Mouse (Mus musculus) kidney, adult 9 months (tissue): ENCODE measurements around the gene Coro2a.
"Not testable (repeated sequence)": the region's sequence is repeated elsewhere in the genome, so short reads cannot be mapped to it uniquely, and the experiment has no call there.

ENCODE experiments used
- DNase-seq: peaks from one replicate; pipeline ENCODE4 v3.0.0; 2022

Gene Coro2a

DNA sequence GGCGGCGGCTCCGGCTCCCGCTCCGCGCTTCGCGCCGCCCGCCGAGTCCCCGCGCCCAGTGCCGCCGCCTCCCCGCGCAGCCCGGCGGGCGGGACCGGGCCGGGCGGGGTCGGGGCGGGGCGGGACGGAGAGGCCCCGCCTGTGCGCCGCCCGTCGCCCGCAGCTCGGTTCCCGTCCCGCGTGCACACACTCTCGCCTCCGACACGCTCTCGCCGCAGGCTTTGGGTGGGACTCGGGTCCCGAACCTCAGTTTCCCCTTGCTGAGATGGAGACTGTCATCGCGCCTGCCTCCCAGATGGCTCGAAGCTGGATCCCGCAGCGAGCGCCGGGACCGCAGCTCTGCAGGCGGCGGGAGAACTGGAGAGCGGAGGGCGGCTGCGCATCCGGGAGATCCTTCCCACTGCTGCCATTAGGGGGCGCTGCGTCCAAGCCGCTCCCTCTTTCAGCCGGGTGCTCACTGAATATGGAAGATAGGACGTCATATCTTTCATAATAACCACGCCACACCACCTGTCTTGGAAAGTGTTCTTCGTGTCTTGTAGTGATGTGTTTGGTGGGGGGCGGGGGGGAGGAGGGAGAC is at the start of gene Coro2a:
Gene Coro2a (minus strand): TSS at position 359 of the 580 bp plus-strand sequence.
- DNase-seq, result peak; percentile 65

DNA sequence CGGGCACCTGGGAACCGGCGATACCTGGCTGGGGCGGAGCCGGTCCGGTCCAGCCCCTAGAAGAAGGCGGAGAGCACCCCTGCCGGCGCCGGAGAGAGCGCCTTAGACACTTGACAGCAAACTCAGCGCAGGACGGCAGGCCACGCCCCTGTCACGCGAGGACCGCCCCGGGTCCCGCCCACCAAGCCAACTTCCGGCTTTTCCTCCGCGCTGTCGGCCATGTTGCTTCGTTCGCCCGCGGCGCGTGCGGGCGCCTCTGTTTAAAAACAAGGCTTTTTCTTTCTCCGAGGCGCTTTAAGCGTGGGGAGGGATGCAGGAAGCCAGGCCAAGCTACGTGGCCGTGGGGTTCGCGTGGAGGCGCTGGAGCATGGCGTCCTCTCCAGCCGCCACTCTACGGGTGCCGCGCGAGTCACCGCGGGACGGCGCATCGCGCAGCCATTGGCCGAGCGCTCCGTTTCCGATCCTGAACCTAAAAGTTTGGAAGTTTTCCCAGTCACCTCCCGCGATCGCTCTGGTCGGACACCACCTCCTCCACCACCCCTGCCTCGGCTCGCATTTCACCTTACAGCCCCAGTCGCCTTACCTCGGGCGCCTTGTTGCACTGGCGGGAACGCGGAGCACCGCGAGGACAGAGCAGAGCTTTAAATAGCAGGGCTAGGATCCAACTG is 48.2 kb upstream of the Coro2a start, which contains the start of gene Tbc1d2:
Gene Tbc1d2 (minus strand): TSS at position 124 of the 668 bp plus-strand sequence.
- peak; percentile 98 for DNase-seq

DNA sequence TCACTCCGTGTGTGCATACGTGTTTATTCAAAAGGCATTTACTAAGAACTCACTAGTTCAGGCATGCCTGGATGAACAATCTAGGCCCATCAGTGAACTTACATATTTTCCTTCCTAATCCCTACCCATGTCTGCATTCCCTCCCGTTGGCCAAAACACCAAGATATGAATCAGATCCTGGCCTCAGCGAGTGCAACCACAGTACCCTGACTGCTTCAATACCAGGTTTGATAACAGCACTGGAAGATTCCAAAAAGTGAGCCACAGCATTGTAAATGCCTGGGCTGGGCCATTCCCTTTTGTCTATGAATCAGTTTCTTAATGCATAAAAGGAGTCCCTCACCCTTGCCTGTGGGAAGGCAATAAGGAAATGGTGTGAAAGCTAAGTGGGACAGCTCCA is 47.2 kb upstream of the Coro2a start:
- DNase-seq, result no peak

DNA sequence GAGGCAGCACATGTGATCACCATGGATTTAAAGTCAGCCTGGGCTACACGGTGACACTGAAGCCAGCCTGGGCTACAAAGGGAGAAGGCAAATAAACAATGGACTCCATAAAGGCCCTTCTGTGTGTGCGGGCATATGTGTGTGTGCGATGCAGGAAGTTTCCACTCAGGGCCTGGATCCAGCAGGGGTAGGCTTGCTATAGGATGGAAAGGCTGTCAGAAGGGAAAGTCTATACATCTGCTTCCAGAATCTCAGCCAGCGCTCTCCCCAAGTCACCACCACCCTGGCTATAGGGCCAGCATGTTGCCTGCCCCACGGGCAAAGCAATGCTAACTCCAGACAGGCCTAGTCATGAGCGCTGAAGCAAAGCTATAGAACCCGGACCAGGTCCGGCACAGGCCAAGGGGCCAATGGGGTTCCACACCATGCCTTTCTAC is 41.7 kb upstream of the Coro2a start:
- DNase-seq, result no peak

DNA sequence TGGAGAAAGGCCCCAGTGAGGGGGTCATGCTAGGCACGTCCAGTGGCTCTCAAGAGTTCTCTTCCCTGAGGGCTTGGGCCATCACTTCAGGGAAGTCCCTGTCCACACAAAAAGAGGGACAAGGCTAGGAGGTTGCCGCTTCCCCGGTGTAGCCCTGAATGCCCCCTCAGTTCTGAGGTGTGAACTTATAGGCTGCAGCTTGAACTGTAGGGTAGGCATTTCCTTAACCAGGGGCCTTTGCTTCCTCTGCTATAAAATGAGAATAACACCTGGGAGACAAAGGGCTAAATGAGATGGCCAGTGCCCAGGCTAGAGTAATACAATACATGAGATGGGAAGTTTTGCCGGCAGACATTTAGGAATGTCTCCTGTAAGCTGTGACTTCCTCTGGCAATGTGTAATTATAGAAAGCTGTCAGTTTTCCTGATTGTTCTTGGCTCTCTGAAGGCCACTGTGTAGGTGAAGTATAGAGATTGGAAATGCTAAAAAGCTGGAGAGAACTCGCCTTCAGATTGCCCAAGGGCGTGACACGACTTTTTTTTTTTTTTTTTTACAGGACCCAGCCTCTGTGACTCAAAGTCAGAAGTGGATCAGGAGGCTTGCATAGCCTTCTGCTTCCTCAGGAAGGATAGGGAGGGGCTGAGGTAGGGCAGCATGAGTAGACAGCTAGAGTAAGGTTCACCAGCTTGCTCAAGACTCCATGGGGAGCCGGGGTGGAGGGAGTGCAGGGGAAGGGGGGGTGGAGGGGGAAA is 41.1 kb upstream of the Coro2a start:
- DNase-seq, result peak; percentile 33

DNA sequence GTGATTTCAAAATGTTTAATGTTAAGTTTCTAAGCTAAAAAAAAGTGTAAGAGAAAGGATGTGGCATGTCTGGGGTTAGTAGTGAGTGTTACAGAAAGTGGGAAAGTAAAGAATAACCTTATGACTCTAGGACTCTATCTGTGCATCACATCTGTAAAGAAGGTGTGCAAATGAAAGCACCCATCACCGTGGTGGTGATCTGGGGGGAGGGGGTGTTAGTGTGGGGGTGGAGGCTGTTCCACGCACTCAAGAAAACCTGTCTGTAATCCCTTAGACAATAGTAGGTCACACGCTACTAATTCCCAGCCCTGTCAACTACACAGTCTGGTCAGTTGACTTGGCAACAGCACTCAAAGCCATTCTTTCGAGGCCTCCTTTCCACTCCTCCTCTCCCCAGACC is 39.3 kb upstream of the Coro2a start:
- DNase-seq, result no peak

DNA sequence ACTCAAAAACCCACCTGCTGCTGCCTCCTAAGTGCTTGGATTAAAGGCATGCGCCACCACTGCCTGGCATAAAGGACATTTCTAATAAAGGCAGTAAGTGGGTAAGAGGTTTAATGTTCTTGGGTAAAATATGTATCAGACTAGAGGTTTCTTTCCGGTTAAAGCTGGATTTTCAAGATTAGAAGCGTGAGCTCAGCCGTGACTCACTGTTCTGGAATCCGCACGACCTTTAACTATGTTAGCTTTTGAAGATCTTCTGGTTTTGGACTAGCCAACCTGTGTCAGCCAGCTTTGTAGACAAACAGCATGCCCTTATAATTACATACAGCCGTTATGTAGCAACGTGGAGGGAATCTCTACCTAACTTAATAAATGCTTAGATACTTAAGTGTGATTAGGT is 37.9 kb upstream of the Coro2a start:
- DNase-seq, result no peak

DNA sequence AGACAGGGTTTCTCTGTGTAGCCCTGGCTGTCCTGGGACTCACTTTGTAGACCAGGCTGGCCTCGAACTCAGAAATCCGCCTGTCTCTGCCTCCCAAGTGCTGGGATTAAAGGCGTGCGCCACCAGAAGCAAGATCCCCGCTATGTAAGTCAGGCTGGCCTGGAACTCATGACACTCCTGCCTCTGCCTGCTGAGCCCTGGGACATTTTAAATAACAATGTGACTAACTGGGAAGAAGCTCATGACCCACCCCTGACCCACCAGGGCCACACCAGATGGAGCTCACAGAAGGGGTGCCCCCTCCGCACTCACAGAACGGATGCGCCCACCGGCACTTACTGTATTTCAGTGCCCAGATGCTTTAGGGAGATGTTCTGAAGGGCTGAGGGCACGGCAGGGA is 35.2 kb upstream of the Coro2a start:
- DNase-seq, result not testable (repeated sequence)

DNA sequence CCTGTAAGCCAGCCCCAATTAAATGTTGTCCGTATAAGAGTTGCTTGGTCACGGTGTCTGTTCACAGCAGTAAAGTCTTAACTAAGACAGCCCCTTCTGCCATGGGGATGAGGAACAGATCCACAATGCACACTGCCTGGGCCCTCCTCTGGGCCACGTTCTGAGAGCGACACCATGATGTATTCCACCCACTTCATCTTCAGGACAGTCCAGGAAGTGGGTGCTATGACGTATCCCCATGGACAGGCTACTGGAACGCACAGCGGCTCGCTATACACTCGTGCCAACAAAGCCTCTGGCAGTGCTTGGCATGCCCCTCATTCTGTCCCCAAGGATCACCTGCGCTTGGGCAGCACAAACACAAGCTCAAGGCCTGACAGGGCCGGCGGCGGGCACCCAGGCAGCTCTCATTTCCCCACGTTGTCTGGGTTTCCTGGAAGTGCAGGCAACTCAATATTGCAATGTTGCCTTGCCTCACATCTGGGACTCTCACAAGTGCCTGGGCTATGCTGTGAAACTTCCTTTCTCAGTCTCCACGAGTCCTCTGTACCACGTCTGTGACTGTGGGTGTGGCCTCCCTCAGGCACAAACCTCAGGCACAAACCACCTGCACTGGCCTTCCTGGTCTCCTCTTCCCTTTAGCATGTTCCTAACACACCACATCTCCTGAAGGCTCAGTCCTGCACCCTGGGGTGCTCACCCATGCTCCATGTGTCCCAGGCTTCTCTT is 33.9 kb upstream of the Coro2a start:
- DNase-seq, result no peak

DNA sequence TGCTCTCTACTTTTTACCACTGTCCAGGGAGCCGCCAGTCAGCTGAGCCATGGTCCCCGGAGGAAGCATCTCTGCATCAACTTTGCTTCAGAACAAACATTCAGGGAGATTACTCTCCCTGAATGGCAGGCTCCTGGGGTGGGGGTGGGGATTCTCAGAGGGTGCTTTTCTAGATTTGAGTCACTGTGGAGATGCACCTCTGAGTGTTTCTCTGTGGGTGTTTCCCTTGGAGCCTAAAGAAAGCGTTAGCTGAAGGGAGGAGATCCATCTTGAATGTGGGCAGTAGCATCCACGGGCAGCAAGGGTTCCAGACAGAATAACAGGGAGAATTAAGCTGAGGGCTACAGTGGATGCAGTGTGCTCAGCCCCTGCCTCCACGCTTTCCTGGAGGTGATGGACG is 32.9 kb upstream of the Coro2a start:
- DNase-seq, result no peak

DNA sequence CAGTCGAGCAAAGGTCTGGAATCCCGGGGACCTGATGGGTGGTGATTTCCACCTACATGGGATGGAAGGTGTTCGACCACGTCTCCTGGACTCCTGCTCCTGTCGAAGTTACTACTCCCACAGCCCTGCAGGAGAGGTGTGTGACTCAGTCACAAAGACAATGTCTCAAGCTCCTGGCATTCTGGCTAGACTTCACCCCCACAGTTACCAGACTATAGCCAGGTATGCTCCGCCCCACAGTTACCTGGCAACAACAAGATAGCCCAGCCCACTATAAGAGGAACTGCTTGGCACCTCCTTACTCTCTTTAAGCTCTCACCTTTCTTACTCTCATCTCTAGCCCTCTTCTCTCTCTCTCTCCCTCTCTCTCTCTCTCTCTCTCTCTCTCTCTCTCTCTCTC is 31.6 kb upstream of the Coro2a start:
- DNase-seq, result not testable (repeated sequence)

DNA sequence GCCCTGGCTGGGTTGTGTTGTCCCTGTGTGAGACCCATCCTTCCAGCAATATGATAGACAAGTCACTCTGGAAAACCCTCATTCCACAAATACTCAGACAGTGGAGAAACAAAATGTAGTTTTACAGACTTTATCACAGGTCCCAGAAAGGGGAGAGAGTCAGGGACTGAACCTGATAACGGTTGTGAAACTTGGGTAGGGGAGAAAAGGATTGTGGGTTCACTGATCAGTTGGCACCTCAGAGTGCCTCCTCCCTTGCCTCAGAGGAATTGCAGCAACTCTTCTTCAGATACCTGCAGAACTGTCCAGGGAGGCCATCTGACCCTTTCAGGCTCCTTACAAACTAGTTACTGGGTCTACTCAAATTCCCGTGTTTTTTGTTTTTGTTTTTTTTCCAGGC is 30.5 kb upstream of the Coro2a start:
- DNase-seq, result no peak

DNA sequence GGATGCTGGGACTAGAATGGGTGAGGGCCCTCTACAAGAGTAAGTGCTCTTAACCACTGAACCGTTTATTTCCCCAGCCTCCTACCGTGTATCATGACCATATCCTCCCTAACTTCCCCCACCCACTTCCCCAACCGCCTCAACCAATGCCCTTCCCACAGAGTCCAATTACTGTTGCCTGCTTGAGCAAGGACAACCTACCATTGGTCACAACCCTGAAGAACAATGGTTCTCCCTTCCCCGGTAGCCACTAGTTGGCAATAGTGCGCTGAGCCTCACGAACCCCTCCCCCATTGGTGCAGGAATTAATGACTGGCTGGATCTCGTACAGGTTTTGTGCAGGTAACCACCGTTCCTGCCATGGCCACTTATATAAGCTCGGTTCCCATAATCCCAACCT is 28.4 kb upstream of the Coro2a start:
- DNase-seq, result peak; percentile 42

DNA sequence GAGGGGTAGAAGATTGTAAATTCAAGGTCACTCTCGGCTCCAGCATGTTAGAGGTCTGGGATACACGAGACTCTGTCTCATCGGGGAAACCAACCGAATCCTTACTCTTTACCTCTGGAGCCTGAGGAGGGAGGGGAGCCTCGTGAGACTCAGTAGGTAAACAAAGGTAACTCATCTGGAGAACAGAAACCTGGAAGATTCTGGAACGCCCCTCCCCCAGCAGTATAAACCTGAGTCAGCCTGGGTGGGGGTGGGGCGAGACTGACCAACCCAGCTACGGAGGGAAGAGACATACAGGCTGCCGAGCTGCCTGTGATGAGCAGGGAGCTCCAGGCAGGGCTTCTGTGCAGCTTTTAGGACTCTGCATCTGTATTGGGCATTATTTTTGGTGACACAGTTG is 26.9 kb upstream of the Coro2a start:
- no peak for DNase-seq

DNA sequence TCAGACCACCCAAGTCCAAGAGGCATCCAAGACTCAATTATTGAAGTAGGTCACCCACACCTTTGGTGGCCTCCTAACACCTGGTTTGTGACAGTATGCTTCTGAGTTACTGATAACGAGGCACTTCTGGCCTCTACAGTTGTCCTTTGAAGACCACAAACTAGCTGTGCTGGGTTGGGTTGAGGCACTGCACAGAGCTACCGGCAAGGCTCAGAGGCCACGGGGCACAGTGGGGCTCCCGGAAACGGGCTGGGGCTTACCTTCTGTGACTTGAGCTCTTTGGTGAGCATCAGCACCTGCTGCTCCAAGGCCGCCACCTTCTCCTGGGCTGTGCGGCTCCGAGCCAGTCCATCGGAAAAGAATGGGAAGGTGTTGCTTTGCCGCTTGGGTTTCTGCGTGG is 26.1 kb upstream of the Coro2a start:
- DNase-seq, result no peak

DNA sequence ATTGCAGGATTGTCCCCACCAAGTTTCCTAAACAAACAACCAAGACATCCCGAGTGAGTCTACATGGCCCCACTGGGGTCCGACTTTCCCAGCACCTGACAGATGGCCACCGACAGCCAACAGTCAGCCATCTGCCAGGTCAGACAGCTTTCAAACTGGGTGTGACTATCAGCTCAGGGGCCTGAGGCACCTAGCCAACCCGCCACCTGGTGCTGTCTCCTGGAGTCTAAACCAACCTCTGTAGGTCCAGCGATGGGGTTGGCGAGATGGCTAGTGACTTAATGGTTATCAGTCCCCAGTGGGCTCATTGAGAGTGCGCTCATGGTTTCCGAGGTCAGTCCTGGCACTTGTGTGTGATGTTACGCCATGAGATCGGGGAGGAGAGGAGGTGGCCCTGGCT is 23.1 kb upstream of the Coro2a start:
- DNase-seq, result no peak

DNA sequence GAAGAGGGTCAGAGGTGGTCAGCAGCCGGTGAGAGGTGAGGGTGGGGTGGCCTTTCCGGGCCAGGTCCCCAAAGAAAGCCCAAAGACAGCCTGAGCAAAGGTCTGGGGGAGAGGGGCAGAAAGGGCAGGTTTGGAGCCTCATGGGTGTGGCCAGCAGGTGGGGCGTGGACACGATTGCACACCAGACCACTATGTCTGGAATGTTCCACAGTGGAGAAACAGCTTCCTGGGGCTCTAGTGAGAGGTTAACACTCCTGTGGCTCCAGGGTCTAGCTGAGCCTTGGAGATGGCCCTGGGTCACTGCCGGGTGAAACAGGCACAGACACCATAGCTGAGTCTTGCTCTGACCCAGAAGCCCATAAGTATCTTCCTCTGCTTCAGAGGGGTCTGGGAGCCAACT is 21.0 kb upstream of the Coro2a start:
- DNase-seq, result no peak

DNA sequence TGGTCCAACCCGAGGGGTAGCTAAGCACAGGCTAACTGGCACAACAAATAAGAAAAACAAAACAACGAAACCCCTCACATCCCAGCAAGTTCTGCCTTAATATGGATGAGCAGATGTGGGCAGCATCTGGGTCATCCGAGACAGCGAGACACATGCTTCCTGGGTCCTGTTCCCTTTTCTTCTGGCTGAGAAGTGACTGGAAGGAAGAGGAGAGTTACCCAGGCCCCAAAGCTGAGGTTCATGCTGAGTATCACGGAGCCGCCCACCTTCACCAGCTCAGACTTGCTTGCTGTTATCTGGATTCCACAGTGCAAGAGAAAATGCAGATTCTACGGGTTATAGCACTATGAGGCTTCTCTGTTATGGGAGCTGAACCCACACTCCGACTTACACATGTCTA is 18.9 kb upstream of the Coro2a start:
- no peak for DNase-seq

DNA sequence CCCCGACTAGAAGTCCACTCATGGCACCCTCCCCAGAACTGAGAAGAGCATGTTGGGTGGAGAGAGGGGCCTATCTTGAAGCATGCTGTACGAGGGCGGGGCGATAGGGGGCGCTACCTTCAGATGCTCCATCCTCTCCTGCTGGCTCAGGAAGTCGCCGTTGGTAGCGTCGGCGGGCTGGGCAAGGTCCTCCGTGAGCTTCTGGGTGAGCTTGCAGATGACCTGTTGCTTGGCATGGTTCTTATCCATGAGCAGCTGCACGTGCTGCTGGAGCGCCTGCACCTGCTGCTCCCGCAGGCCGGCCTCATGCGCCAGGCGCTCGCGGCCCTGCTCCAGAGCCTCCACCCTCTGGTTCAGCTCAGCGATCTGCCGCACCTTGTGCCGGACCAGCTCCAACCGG is 18.3 kb upstream of the Coro2a start:
- DNase-seq, result no peak

DNA sequence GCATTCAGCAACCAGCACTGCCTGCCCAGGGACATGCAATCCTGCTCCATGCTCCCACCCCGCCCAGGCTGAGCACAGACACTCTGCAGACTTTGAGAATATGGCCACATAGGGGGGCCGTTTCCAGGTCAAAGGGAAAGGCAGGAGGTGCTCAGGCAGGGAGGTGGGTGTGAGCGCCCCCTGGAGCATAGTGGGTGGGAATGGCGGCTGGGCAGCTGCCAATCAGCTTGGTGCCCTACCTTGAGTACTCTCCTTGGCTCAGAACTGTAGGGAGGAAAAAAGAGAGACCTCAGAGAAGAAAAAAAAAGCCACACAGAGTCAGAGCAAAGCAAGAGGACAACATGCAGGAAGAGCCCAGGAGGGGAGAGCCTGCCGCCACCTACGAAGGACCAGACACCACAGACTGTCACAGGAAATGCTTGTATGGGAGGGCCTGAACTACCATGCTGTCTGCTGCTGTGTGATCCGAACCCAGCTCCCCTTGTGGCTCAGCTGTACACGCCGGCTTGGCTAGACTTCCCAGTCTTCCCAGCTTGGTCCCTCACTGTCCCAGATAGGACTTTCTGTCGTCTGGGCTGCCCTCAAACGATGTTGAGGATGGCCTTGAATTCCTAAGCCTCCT is 16.3 kb upstream of the Coro2a start:
- no peak for DNase-seq

DNA sequence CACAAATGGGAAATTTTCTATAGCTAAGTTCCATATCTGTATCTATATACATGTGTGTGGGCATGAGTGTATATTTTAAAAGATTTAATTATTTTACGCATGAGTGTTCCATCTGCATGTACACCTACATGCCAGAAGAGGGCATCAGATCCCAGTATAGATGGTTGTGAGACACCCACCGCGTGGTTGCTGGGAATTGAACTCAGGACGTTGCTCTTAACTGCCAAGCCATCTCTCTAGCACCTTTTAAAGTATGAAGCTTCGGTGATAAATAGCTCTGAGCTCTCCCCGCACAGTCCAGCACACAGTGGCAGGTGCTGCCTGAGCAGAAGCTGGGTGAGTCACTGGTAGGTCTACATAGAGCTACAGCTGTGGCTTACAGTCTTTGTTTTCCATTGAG is 15.4 kb upstream of the Coro2a start:
- no peak for DNase-seq

DNA sequence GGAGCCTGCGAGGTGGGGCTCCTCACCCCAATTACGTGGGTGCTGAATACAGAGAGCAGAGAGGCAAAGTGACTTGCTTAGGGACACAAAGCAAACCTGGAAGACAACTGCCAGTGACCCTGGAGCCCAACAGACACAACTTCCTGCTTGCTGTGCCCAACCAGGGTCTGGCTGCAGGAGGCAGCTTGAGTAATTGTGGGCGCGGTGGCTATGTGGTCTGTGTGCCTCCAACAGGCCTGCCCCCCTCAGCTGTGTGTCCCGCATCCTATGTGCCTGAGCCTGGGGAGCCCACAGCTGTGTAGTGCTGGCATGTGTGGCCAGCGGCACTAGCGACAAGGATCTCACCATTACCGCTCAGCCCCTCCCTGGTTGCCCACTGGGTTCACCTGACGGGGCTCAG is 12.6 kb upstream of the Coro2a start:
- DNase-seq, result no peak

DNA sequence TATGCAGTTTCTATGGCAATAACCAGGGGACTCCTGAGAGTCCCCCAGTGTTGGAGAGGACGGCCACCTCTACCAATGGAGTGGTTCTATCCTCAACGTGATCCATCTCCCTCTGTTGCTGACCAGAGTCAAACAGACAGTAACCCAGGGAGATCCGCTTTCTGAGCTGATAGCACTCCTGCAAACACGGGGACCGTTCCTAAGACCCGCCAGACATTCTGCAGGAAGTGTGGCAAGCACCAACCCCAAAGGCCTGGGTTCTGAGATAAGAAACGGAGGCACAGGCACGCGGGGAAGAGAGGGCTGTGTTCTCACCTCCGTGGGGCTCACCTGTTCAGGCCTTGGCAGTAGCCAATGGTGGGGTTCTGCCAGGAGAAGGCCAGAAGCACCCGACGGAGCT is 11.6 kb upstream of the Coro2a start:
- no peak for DNase-seq
